Mouse (Mus musculus): ENCODE measurements around the gene Cadps2. TPM values are rescaled to one million over a fixed set of nuclear protein-coding genes. Genes with fewer than 3 reads are reported as not detected.

The Cadps2 gene
- 10 to 100 TPM in 2 of 4 experiments, 1 to 10 TPM in 2; 1.6 to 11.2 (median 6.4) TPM for total RNA-seq (2022)

- DNase-seq: peak; percentile 42
Measured at GRCm38 (mm10) chr6:23839009-23839811, at the start of gene Cadps2. Gene Cadps2 (minus strand): TSS chr6:23839421.

GRCm38 (mm10) chr6:23886418-23886817 is 47.2 kb upstream of the Cadps2 start:
- DNase-seq: peak; percentile 28

- no peak for DNase-seq
Measured at GRCm38 (mm10) chr6:23876765-23877408, 37.7 kb upstream of the Cadps2 start.

- no peak for DNase-seq
Measured at GRCm38 (mm10) chr6:23876363-23876762, 37.1 kb upstream of the Cadps2 start.

- no peak for DNase-seq
Measured at GRCm38 (mm10) chr6:23873812-23874211, 34.6 kb upstream of the Cadps2 start.

- no peak for DNase-seq
Measured at GRCm38 (mm10) chr6:23873231-23873630, 34.0 kb upstream of the Cadps2 start.

- DNase-seq: peak; percentile 26
Measured at GRCm38 (mm10) chr6:23869971-23870370, 30.8 kb upstream of the Cadps2 start.

- no peak for DNase-seq
Measured at GRCm38 (mm10) chr6:23866298-23866697, 27.1 kb upstream of the Cadps2 start.

GRCm38 (mm10) chr6:23853464-23853863 is 14.2 kb upstream of the Cadps2 start:
- DNase-seq: no peak

GRCm38 (mm10) chr6:23840001-23840400 is 780 bp upstream of the Cadps2 start:
- DNase-seq: no peak

- no peak for DNase-seq
Measured at GRCm38 (mm10) chr6:23838401-23839008, 716 bp downstream of the Cadps2 start.

GRCm38 (mm10) chr6:23837631-23838030 is 1.6 kb downstream of the Cadps2 start:
- DNase-seq: no peak

- no peak for DNase-seq
Measured at GRCm38 (mm10) chr6:23837127-23837526, 2.1 kb downstream of the Cadps2 start.

- DNase-seq: no peak
Measured at GRCm38 (mm10) chr6:23836694-23837093, 2.5 kb downstream of the Cadps2 start.

- no peak for DNase-seq
Measured at GRCm38 (mm10) chr6:23835552-23835951, 3.7 kb downstream of the Cadps2 start.

- DNase-seq: no peak
Measured at GRCm38 (mm10) chr6:23830741-23831140, 8.5 kb downstream of the Cadps2 start.

GRCm38 (mm10) chr6:23829338-23829737 is 9.9 kb downstream of the Cadps2 start:
- no peak for DNase-seq

GRCm38 (mm10) chr6:23821819-23822218 is 17.4 kb downstream of the Cadps2 start:
- DNase-seq: no peak

GRCm38 (mm10) chr6:23810087-23810486 is 29.1 kb downstream of the Cadps2 start:
- no peak for DNase-seq

GRCm38 (mm10) chr6:23809344-23809743 is 29.9 kb downstream of the Cadps2 start:
- DNase-seq: no peak

- DNase-seq: no peak
Measured at GRCm38 (mm10) chr6:23805333-23805732, 33.9 kb downstream of the Cadps2 start.

- no peak for DNase-seq
Measured at GRCm38 (mm10) chr6:23791822-23792221, 47.4 kb downstream of the Cadps2 start.

- DNase-seq: no peak
Measured at GRCm38 (mm10) chr6:23777641-23778040, 61.6 kb downstream of the Cadps2 start.
